Mouse (Mus musculus) ES-E14 (cell line): ENCODE data around the gene H13.

Experiments used
- HCFC1 ChIP-seq: IDR thresholded peaks from 2 replicates; pipeline ENCODE4 v1.6.1; 2012; ENCODE audit warnings: low read length, inconsistent platforms, borderline replicate concordance; ENCODE audit not compliant: insufficient read depth
- MAFK ChIP-seq: IDR thresholded peaks from 2 replicates; pipeline ENCODE4 v1.6.1; 2014; ENCODE audit warnings: mild to moderate bottlenecking, low read depth, low read length, inconsistent platforms; ENCODE audit not compliant: insufficient read depth
- ZNF384 ChIP-seq: IDR thresholded peaks from 2 replicates; pipeline ENCODE4 v1.6.1; 2012; ENCODE audit warnings: low read depth, low read length, inconsistent platforms

DNA sequence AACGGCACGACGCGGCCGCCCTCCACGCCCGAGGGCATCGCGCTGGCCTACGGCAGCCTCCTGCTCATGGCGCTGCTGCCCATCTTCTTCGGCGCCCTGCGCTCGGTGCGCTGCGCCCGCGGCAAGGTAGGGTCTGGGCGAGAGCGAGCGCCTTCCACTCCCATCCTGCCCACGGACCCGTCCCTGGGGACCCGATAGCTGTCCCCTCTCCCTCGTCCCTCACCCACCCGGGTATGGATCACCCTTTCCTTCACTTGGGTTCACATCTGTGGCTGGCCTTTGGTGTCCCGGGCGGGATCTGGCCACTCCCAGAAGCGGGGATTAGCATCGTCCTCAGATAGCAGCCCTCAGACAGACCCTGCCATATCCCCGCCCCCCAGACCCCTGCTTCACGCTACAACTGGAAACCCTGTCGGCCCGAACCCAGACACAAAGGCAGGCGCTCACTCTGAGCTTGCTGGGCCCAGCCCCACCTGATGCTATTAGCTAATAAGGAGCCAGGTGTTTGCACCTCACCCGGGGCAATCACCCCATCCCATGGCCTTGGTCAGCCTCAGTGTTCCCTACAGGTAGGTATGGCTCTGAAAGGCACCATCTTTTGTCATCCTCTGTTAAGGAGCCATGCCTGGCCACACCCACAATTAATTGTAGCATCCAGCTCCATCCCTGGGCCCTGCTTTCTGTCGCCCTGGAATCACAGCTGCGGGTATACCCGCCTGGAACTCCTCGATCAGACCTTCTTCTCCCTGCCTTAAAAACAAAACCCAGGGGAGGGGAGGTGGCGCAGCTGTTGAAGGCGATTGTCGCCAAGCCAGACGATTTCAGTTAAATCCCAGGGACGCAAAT lies 601 bp downstream of the H13 start:
- no peak for TF ChIP-seq HCFC1
- TF ChIP-seq ZNF384: no peak
- no peak for TF ChIP-seq MAFK
